Mouse (Mus musculus) embryonic fibroblast, embryonic 13.5 days (primary cell): ENCODE data around the gene Ncaph.

Experiments used
- CTCF ChIP-seq: IDR thresholded peaks from 2 replicates; pipeline ENCODE4 v1.5.1; 2011; ENCODE audit warnings: mild to moderate bottlenecking, control low read depth, low read length, moderate library complexity, borderline replicate concordance; ENCODE audit not compliant: insufficient read depth
- POLR2A ChIP-seq: IDR thresholded peaks from 2 replicates; pipeline ENCODE4 v1.6.1; 2011; ENCODE audit warnings: low read depth, mild to moderate bottlenecking, control low read depth, low read length, moderate library complexity

GRCm38 (mm10) chr2:127061471-127061870 is 72.3 kb downstream of the Ncaph start:
- TF ChIP-seq POLR2A (no peak), CTCF (no peak)
